1 mouse cellular context compared by ENCODE assay signal in genomic region chr3:87960191-87960585, GRCm38 (mm10).
TF ChIP-seq lines count a peak whose summit lies in the region.

No protein-coding gene starts in this region.

TF ChIP-seq in MEL, 35 proteins besides CTCF, POLR2A, EP300 and RAD21 (continued from another document):
- no peak for TF ChIP-seq MAFK (IDR thresholded peaks at IDR 0.05; ENCODE audit: borderline replicate concordance, low read depth, low read length)
TF ChIP-seq in MEL: peak in this region for 0.
